Mouse (Mus musculus): ENCODE measurements around the gene Acp5. TPM values are rescaled to one million over a fixed set of nuclear protein-coding genes. Genes with fewer than 3 reads are reported as not detected.
"Not testable (repeated sequence)": the region's sequence is repeated elsewhere in the genome, so short reads cannot be mapped to it uniquely, and the experiment has no call there.

Acp5 gene
- polyA plus RNA-seq, 1 experiment from 2014 or later: 9.0 TPM

- 50% methylated on average over 34 of the region's 34 CpGs for WGBS
- ATAC-seq (ENCODE audit: extremely low read depth, insufficient number of reproducible peaks, low FRiP score, low TSS enrichment): no peak
- Histone ChIP-seq H3K4me3 (peak overlapping the region; percentile 71), H3K36me3 (peaks cover 12% of the 10 kb centered on the region), H3K27me3 (replicated peaks) (peaks cover 10% of the 10 kb centered on the region), H3K4me1 (peaks cover 17% of the 10 kb centered on the region), H3K27ac (replicated peaks) (no peak overlapping the region), H3K9ac (peak overlapping the region; percentile 93), H3K9me3 (no peaks in the 10 kb centered on the region), H3K4me2 (peak overlapping the region; percentile 91)
Observed at GRCm38 (mm10) chr9:22157516-22158265, 22.2 kb upstream of the Acp5 start.

DNA sequence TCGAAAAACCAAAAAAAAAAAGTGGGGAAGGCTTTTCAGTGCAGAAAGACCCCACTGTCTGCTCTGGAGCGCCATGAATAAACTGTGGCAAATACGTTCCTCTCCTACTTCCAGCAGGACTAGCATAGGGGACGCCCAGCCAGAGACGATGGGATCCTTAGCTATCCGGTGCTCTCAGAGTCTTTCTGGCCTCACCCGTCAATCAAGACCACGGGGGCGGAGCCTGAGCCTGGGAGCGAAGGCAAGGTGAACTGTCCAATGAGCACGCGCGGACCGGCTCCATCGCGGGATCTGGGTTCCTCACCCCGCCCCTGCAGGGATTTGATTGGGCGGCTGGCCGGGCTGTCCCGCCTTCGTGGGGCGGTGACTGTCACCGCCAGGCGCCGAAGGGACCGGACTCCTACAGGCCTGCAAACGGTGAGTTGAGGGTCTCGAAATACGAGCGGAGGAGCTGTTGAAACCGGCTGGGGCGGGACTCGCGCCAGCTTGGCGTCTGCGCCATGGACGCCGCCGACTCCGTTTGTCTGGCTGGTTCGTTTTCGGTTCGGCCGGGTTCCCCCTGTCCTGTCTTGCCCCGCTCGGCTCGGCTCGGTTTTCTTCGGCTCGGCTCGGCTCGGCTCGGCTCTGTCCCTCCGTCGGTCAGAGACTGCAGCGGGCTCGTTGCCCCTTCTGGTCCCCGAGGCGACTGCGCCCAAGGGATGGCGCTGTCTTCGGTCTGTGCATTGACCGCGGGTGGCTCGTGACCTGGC is 21.2 kb upstream of the Acp5 start, which contains the start of gene Pigyl:
Gene Pigyl (plus strand): TSS at position 350 of the 749 bp plus-strand sequence.
- peak; percentile 97 for ATAC-seq (ENCODE audit: extremely low read depth, insufficient number of reproducible peaks, low FRiP score, low TSS enrichment)
- no peaks in the 10 kb centered on the region for H3K9me3 ChIP-seq
- H3K4me3 ChIP-seq: peak within 1 kb of the TSS; percentile 71
- H3K4me1 ChIP-seq: peaks cover 17% of the 10 kb centered on the region
- H3K4me2 ChIP-seq: peak within 1 kb of the TSS; percentile 91
- H3K27me3 ChIP-seq (replicated peaks): peaks cover 10% of the 10 kb centered on the region
- under 1% methylated on average over 65 of the region's 65 CpGs for WGBS
- H3K9ac ChIP-seq: peak within 1 kb of the TSS; percentile 93
- H3K36me3 ChIP-seq: peaks cover 12% of the 10 kb centered on the region
- H3K27ac ChIP-seq (replicated peaks): peak within 1 kb of the TSS; percentile 84

- peaks cover 17% of the 10 kb centered on the region for H3K4me1 ChIP-seq
- H3K4me2 ChIP-seq: peak overlapping the region; percentile 91
- H3K9me3 ChIP-seq: no peaks in the 10 kb centered on the region
- 16% methylated on average over 10 of the region's 10 CpGs for WGBS
- peak overlapping the region; percentile 71 for H3K4me3 ChIP-seq
- no peak for ATAC-seq (ENCODE audit: extremely low read depth, insufficient number of reproducible peaks, low FRiP score, low TSS enrichment)
- H3K27ac ChIP-seq (replicated peaks): 0 out of 2 replicates have a peak overlapping the region, but pooled peaks have one; percentile 16
- H3K9ac ChIP-seq: peak overlapping the region; percentile 66
- peaks cover 10% of the 10 kb centered on the region for H3K27me3 ChIP-seq (replicated peaks)
- peaks cover 12% of the 10 kb centered on the region for H3K36me3 ChIP-seq
Observed at GRCm38 (mm10) chr9:22155614-22156013, 20.1 kb upstream of the Acp5 start.

- Histone ChIP-seq H3K4me2 (no peak overlapping the region), H3K9me3 (no peaks in the 10 kb centered on the region), H3K27me3 (replicated peaks) (peaks cover 10% of the 10 kb centered on the region), H3K36me3 (peaks cover 10% of the 10 kb centered on the region), H3K4me1 (peaks cover 17% of the 10 kb centered on the region), H3K27ac (replicated peaks) (no peak overlapping the region), H3K4me3 (no peak overlapping the region), H3K9ac (no peak overlapping the region)
- WGBS: 80% methylated on average over 3 of the region's 3 CpGs
- ATAC-seq (ENCODE audit: extremely low read depth, insufficient number of reproducible peaks, low FRiP score, low TSS enrichment): no peak
Observed at GRCm38 (mm10) chr9:22153810-22154209, 18.3 kb upstream of the Acp5 start.

DNA sequence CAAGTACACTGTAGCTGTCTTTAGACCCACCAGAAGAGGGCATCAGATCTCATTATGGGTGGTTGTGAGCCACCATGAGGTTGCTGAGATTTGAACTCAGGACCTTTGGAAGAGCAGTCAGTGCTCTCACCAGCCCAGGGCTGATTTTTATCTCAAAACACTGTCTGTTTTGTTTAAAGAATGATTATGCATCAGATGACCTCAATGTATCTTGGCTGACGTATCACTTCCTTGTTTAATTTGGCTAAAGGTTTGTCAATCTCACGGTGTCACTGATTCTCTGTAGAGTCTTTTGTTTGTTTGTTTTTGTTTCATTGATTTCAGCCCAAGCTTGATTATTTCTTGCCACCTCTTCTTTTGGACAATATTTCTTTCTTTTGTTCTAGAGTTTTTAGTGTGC is 15.4 kb upstream of the Acp5 start:
- 78% methylated on average over 2 of the region's 2 CpGs for WGBS
- H3K27me3 ChIP-seq (replicated peaks): no peaks in the 10 kb centered on the region
- no peak for ATAC-seq (ENCODE audit: extremely low read depth, insufficient number of reproducible peaks, low FRiP score, low TSS enrichment)

GRCm38 (mm10) chr9:22150249-22150693 is 14.8 kb upstream of the Acp5 start:
- H3K27ac ChIP-seq (replicated peaks); H3K9me3 ChIP-seq; ATAC-seq (ENCODE audit: extremely low read depth, insufficient number of reproducible peaks, low FRiP score, low TSS enrichment); H3K27me3 ChIP-seq (replicated peaks); H3K4me3 ChIP-seq; H3K4me2 ChIP-seq; H3K4me1 ChIP-seq; H3K36me3 ChIP-seq; H3K9ac ChIP-seq: not testable (repeated sequence)
- 76% methylated on average over 7 of the region's 7 CpGs for WGBS

More for the DNA sequence above, 15.4 kb upstream of the Acp5 start:
- Histone ChIP-seq H3K4me2 (no peak overlapping the region), H3K36me3 (no peaks in the 10 kb centered on the region), H3K4me3 (no peak overlapping the region), H3K4me1 (peaks cover 4% of the 10 kb centered on the region), H3K9ac (no peak overlapping the region), H3K9me3 (0 out of 2 replicates have a peak, but pooled peaks cover 3% of the 10 kb centered on the region), H3K27ac (replicated peaks) (no peak overlapping the region)

- 61% methylated on average over 20 of the region's 20 CpGs for WGBS
- no peaks in the 10 kb centered on the region for H3K27me3 ChIP-seq (replicated peaks)
- peak; percentile 58; the same call in 1 of the 2 replicates for ATAC-seq (ENCODE audit: extremely low read depth, insufficient number of reproducible peaks, low FRiP score, low TSS enrichment)
Observed at GRCm38 (mm10) chr9:22149426-22150248, 14.1 kb upstream of the Acp5 start.

DNA sequence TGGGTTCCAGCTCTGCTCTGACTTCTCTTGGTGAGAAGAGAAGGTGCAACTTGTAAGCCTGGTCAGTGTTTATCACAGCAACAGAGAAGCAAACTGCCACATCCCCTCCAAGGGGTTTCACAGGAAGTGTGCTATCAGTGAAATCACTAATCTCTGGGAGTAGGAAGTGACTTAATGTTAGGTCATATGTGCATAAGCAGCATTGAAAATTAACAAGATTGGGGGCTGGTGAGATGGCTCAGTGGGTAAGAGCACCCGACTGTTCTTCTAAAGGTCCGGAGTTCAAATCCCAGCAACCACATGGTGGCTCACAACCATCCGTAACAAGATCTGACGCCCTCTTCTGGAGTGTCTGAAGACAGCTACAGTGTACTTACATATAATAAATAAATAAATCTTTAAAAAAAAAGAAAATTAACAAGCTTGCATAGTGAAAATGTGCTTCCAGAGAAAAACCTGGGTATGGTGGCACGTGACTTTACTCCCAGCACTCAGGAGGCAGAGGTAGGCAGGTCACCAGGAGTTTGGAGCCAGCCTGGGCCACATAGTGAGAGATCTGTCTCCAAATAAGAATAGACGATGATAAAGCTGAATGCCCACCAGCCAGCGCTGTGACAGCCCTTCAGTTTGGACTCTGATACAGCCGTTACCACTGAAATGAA is 8.9 kb upstream of the Acp5 start:
- no peak for ATAC-seq (ENCODE audit: extremely low read depth, insufficient number of reproducible peaks, low FRiP score, low TSS enrichment)
- Histone ChIP-seq H3K9ac (no peak overlapping the region), H3K4me2 (no peak overlapping the region), H3K4me3 (no peak overlapping the region), H3K9me3 (0 out of 2 replicates have a peak, but pooled peaks cover 3% of the 10 kb centered on the region), H3K4me1 (no peaks in the 10 kb centered on the region), H3K27ac (replicated peaks) (no peak overlapping the region), H3K27me3 (replicated peaks) (no peaks in the 10 kb centered on the region), H3K36me3 (no peaks in the 10 kb centered on the region)
- 76% methylated on average over 8 of the region's 8 CpGs for WGBS

More at GRCm38 (mm10) chr9:22149426-22150248, 14.1 kb upstream of the Acp5 start:
- Histone ChIP-seq H3K4me1 (no peaks in the 10 kb centered on the region), H3K9me3 (0 out of 2 replicates have a peak, but pooled peaks cover 3% of the 10 kb centered on the region), H3K9ac (no peak overlapping the region), H3K27ac (replicated peaks) (no peak overlapping the region), H3K4me3 (no peak overlapping the region), H3K36me3 (no peaks in the 10 kb centered on the region), H3K4me2 (0 out of 2 replicates have a peak overlapping the region, but pooled peaks have one; percentile 7)

- Histone ChIP-seq H3K4me2 (no peak overlapping the region), H3K4me3 (no peak overlapping the region), H3K9me3 (0 out of 2 replicates have a peak, but pooled peaks cover 3% of the 10 kb centered on the region), H3K27me3 (replicated peaks) (no peaks in the 10 kb centered on the region), H3K9ac (no peak overlapping the region), H3K27ac (replicated peaks) (no peak overlapping the region), H3K4me1 (no peaks in the 10 kb centered on the region), H3K36me3 (no peaks in the 10 kb centered on the region)
- ATAC-seq (ENCODE audit: extremely low read depth, insufficient number of reproducible peaks, low FRiP score, low TSS enrichment): no peak
- WGBS: 51% methylated on average over 17 of the region's 17 CpGs
Observed at GRCm38 (mm10) chr9:22143108-22144037, 7.9 kb upstream of the Acp5 start.

DNA sequence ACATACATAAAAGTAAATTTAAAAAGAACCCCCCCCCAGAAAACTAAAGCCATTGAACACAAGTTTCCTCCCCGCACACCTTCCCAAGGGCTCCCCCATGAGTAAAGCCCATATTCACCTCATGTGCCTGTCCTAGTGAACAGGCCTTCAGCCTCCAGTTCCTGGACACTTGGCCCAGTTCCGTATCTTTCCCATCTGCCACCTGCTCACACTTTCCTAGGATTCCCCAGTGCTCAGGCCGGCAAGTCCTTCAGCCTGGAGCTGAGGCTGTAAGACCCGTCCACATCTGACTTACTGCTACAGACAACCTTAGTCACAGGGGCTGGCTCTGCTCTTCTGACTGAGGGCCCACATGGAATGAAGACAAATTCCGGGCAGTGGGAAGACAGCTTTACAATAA is 4.2 kb upstream of the Acp5 start:
- Histone ChIP-seq H3K27me3 (replicated peaks) (peaks cover 9% of the 10 kb centered on the region; the same call in 1 of the 2 replicates), H3K4me1 (peaks cover 9% of the 10 kb centered on the region), H3K27ac (replicated peaks) (no peak overlapping the region), H3K36me3 (no peaks in the 10 kb centered on the region), H3K9me3 (no peaks in the 10 kb centered on the region), H3K9ac (no peak overlapping the region), H3K4me3 (no peak overlapping the region), H3K4me2 (no peak overlapping the region)
- no peak for ATAC-seq (ENCODE audit: extremely low read depth, insufficient number of reproducible peaks, low FRiP score, low TSS enrichment)
- WGBS: 79% methylated on average over 5 of the region's 5 CpGs

Measured in heart, embryonic 13.5 days (tissue).